Mouse (Mus musculus) megakaryocyte, embryonic 14.5 days (primary cell): ENCODE measurements around the gene Ccdc33. TPM values are rescaled to one million over a fixed set of nuclear protein-coding genes. Genes with fewer than 3 reads are reported as not detected.

Experiments used
- H3K27me3 ChIP-seq: replicated peaks from 2 replicates; pipeline ENCODE3; 2012; ENCODE audit warnings: inconsistent platforms
- H3K36me3 ChIP-seq: replicated peaks from 2 replicates; pipeline ENCODE3; 2012; ENCODE audit warnings: low read length, inconsistent platforms, mixed read lengths
- H3K4me1 ChIP-seq: 2 replicates; pipeline ENCODE4 v1.6.1; 2012; ENCODE audit warnings: inconsistent platforms
- H3K4me3 ChIP-seq: replicated peaks from 2 replicates; pipeline ENCODE3; 2012; ENCODE audit warnings: moderate library complexity, mild to moderate bottlenecking, inconsistent platforms
- H3K9me3 ChIP-seq: 2 replicates; pipeline ENCODE4 v1.6.1; 2012; ENCODE audit warnings: inconsistent platforms
- FLI1 ChIP-seq: IDR thresholded peaks from 2 replicates; pipeline ENCODE4 v1.6.1; 2012; ENCODE audit warnings: low read length, inconsistent platforms, mixed read lengths
- GATA1 ChIP-seq: IDR thresholded peaks from 3 replicates; pipeline ENCODE4 v1.6.1; 2012; ENCODE audit warnings: mixed read lengths, low read length, inconsistent platforms, borderline replicate concordance
- polyA plus RNA-seq: library from polyadenylated mRNA; stranded (reverse); fragments of >175 nt; gene quantifications from 2 replicates; pipeline ENCODE4 v1.2.3, GENCODE M21; 2012; ENCODE audit warnings: low replicate concordance; ENCODE audit not compliant: insufficient read depth

Ccdc33 gene
- polyA plus RNA-seq, 1 experiment: not detected

GRCm38 (mm10) chr9:58027426-58028180 is 91.0 kb downstream of the Ccdc33 start:
- Histone ChIP-seq H3K4me1 (no peaks in the 10 kb centered on the region), H3K27me3 (peaks cover 87% of the 10 kb centered on the region), H3K9me3 (no peaks in the 10 kb centered on the region), H3K36me3 (no peaks in the 10 kb centered on the region), H3K4me3 (no peak overlapping the region)
- TF ChIP-seq GATA1 (no peak), FLI1 (no peak)

GRCm38 (mm10) chr9:58025995-58026394 is 92.6 kb downstream of the Ccdc33 start:
- no peak overlapping the region for H3K4me3 ChIP-seq
- TF ChIP-seq FLI1 (no peak), GATA1 (no peak)

GRCm38 (mm10) chr9:58018385-58018784 is 100.2 kb downstream of the Ccdc33 start:
- Histone ChIP-seq H3K36me3 (no peaks in the 10 kb centered on the region), H3K4me1 (peaks cover 22% of the 10 kb centered on the region), H3K27me3 (peaks cover 55% of the 10 kb centered on the region), H3K4me3 (no peak overlapping the region), H3K9me3 (no peaks in the 10 kb centered on the region)
- no peak for TF ChIP-seq FLI1
- no peak for TF ChIP-seq GATA1

More at GRCm38 (mm10) chr9:58025995-58026394, 92.6 kb downstream of the Ccdc33 start:
- Histone ChIP-seq H3K27me3 (peaks cover 81% of the 10 kb centered on the region), H3K9me3 (no peaks in the 10 kb centered on the region), H3K36me3 (no peaks in the 10 kb centered on the region), H3K4me1 (no peaks in the 10 kb centered on the region)

GRCm38 (mm10) chr9:58016962-58017361 is 101.7 kb downstream of the Ccdc33 start:
- Histone ChIP-seq H3K4me1 (peaks cover 34% of the 10 kb centered on the region), H3K9me3 (no peaks in the 10 kb centered on the region), H3K27me3 (peaks cover 63% of the 10 kb centered on the region), H3K4me3 (no peak overlapping the region), H3K36me3 (no peaks in the 10 kb centered on the region)
- TF ChIP-seq FLI1 (no peak), GATA1 (no peak)

GRCm38 (mm10) chr9:58015856-58016255 is 102.8 kb downstream of the Ccdc33 start:
- Histone ChIP-seq H3K27me3 (peaks cover 61% of the 10 kb centered on the region), H3K36me3 (no peaks in the 10 kb centered on the region), H3K9me3 (no peaks in the 10 kb centered on the region), H3K4me3 (no peak overlapping the region), H3K4me1 (peaks cover 40% of the 10 kb centered on the region)
- TF ChIP-seq FLI1 (no peak), GATA1 (no peak)

- Histone ChIP-seq H3K9me3 (no peaks in the 10 kb centered on the region), H3K4me3 (peak overlapping the region; percentile 84), H3K27me3 (peaks cover 50% of the 10 kb centered on the region), H3K4me1 (peaks cover 41% of the 10 kb centered on the region), H3K36me3 (no peaks in the 10 kb centered on the region)
- TF ChIP-seq GATA1: no peak
- TF ChIP-seq FLI1: no peak
Measured at GRCm38 (mm10) chr9:58014393-58015160, 104.0 kb downstream of the Ccdc33 start.

GRCm38 (mm10) chr9:58012935-58013334 is 105.7 kb downstream of the Ccdc33 start:
- Histone ChIP-seq H3K27me3 (peaks cover 41% of the 10 kb centered on the region), H3K4me1 (peaks cover 50% of the 10 kb centered on the region), H3K36me3 (no peaks in the 10 kb centered on the region), H3K9me3 (no peaks in the 10 kb centered on the region), H3K4me3 (no peak overlapping the region)
- TF ChIP-seq GATA1: no peak
- TF ChIP-seq FLI1: no peak

GRCm38 (mm10) chr9:58012486-58012885 is 106.1 kb downstream of the Ccdc33 start:
- Histone ChIP-seq H3K27me3 (peaks cover 38% of the 10 kb centered on the region), H3K4me1 (peaks cover 50% of the 10 kb centered on the region), H3K36me3 (no peaks in the 10 kb centered on the region), H3K4me3 (no peak overlapping the region), H3K9me3 (no peaks in the 10 kb centered on the region)
- no peak for TF ChIP-seq FLI1
- TF ChIP-seq GATA1: no peak

GRCm38 (mm10) chr9:58011552-58011951 is 107.1 kb downstream of the Ccdc33 start:
- TF ChIP-seq GATA1 (no peak), FLI1 (no peak)
- Histone ChIP-seq H3K9me3 (no peaks in the 10 kb centered on the region), H3K27me3 (peaks cover 39% of the 10 kb centered on the region), H3K4me3 (no peak overlapping the region), H3K36me3 (no peaks in the 10 kb centered on the region), H3K4me1 (peaks cover 50% of the 10 kb centered on the region)

GRCm38 (mm10) chr9:58011027-58011426 is 107.6 kb downstream of the Ccdc33 start:
- Histone ChIP-seq H3K27me3 (peaks cover 41% of the 10 kb centered on the region), H3K4me3 (no peak overlapping the region), H3K9me3 (no peaks in the 10 kb centered on the region), H3K4me1 (peaks cover 49% of the 10 kb centered on the region), H3K36me3 (no peaks in the 10 kb centered on the region)
- no peak for TF ChIP-seq FLI1
- TF ChIP-seq GATA1: no peak
